Mouse (Mus musculus): ENCODE measurements around the gene Eras. TPM values are rescaled to one million over a fixed set of nuclear protein-coding genes. Genes with fewer than 3 reads are reported as not detected.
"Not testable (repeated sequence)": the region's sequence is repeated elsewhere in the genome, so short reads cannot be mapped to it uniquely, and the experiment has no call there.

Eras gene
- total RNA-seq, 1 experiment, result 60.8 TPM

- Histone ChIP-seq H3K36me3 (ENCODE audit: control insufficient read depth, insufficient read depth, low read length, poor library complexity, severe bottlenecking) (peaks cover 23% of the 10 kb centered on the region), H3K9me3 (ENCODE audit: control insufficient read depth, insufficient read depth, low read depth, low read length) (no peaks in the 10 kb centered on the region), H3K27ac (ENCODE audit: insufficient read depth, low read depth, low read length, poor library complexity, severe bottlenecking) (peak overlapping the region; percentile 53; the same call in 1 of the 2 replicates), H3K4me1 (ENCODE audit: control insufficient read depth in 2 of 2, insufficient read depth in 2 of 2, low read length in 2 of 2, poor library complexity in 1 of 2) (peaks cover 0 to 13% of the 10 kb centered on the region in 2 experiments; a peak in 3 of 4 replicates), H3K9ac (ENCODE audit: insufficient read depth, low read depth, low read length, poor library complexity, severe bottlenecking) (peak overlapping the region; percentile 42; the same call in 1 of the 2 replicates), H3K4me3 (ENCODE audit: insufficient read depth in 1 of 2, low read depth in 1 of 2, low read length in 2 of 2, poor library complexity in 1 of 2, severe bottlenecking in 1 of 2) (peak overlapping the region; percentile 67 to 84; a peak in 3 of 4 replicates)
- TF ChIP-seq HCFC1 (IDR thresholded peaks at IDR 0.05; ENCODE audit: borderline replicate concordance, insufficient read depth, low read length) (no peak), MAFK (IDR thresholded peaks at IDR 0.05; ENCODE audit: insufficient read depth, low read depth, low read length) (no peak), ZC3H11A (IDR thresholded peaks at IDR 0.05; ENCODE audit: borderline replicate concordance, low read depth, low read length) (no peak), CHD2 (IDR thresholded peaks at IDR 0.05; ENCODE audit: low read depth, low read length) (no peak), ZNF384 (IDR thresholded peaks at IDR 0.05; ENCODE audit: low read depth, low read length) (no peak)
- no peak for DNase-seq (ENCODE audit: low read depth, low spot score)
- in situ Hi-C loops (cut with MboI; ENCODE audit: low sequenced_read_pairs in 2 of 2, unreplicated experiment in 2 of 2), result loop anchor here in 1 of 2 experiments (10.0 kb wide), 1 partner anchor 89 kb away; the partner anchor contains the start of gene Glod5
Measured at GRCm38 (mm10) chrX:7926266-7926665, 2.1 kb downstream of the Eras start.

GRCm38 (mm10) chrX:7922032-7922431 is 6.4 kb downstream of the Eras start:
- H3K27ac ChIP-seq (ENCODE audit: insufficient read depth, low read depth, low read length, poor library complexity, severe bottlenecking), result no peak overlapping the region
- in situ Hi-C loops (cut with MboI; ENCODE audit: low sequenced_read_pairs in 2 of 2, unreplicated experiment in 2 of 2), result loop anchor here (5.0 to 10.0 kb wide), 2 partner anchors 90 to 93 kb away; partner anchors contain the start of gene Glod5 (in 1 of the 2)
- H3K36me3 ChIP-seq (ENCODE audit: control insufficient read depth, insufficient read depth, low read length, poor library complexity, severe bottlenecking), result peaks cover 10% of the 10 kb centered on the region
- peak overlapping the region; percentile 79; the same call in 1 of the 2 replicates for H3K9ac ChIP-seq (ENCODE audit: insufficient read depth, low read depth, low read length, poor library complexity, severe bottlenecking)
- H3K4me1 ChIP-seq (ENCODE audit: control insufficient read depth in 2 of 2, insufficient read depth in 2 of 2, low read length in 2 of 2, poor library complexity in 1 of 2), result peaks cover 7 to 12% of the 10 kb centered on the region in 2 experiments; a peak in 3 of 4 replicates
- TF ChIP-seq CHD2 (IDR thresholded peaks at IDR 0.05; ENCODE audit: low read depth, low read length) (no peak), ZC3H11A (IDR thresholded peaks at IDR 0.05; ENCODE audit: borderline replicate concordance, low read depth, low read length) (no peak), ZNF384 (IDR thresholded peaks at IDR 0.05; ENCODE audit: low read depth, low read length) (no peak), HCFC1 (IDR thresholded peaks at IDR 0.05; ENCODE audit: borderline replicate concordance, insufficient read depth, low read length) (no peak), MAFK (IDR thresholded peaks at IDR 0.05; ENCODE audit: insufficient read depth, low read depth, low read length) (no peak)
- no peak for DNase-seq (ENCODE audit: low read depth, low spot score)
- peak overlapping the region; percentile 64 to 70 for H3K4me3 ChIP-seq (ENCODE audit: insufficient read depth in 1 of 2, low read depth in 1 of 2, low read length in 2 of 2, poor library complexity in 1 of 2, severe bottlenecking in 1 of 2)
- H3K9me3 ChIP-seq (ENCODE audit: control insufficient read depth, insufficient read depth, low read depth, low read length), result no peaks in the 10 kb centered on the region

- no peak for DNase-seq (ENCODE audit: low read depth, low spot score)
- peak within 1 kb of the TSS; percentile 52 for H3K9ac ChIP-seq (ENCODE audit: insufficient read depth, low read depth, low read length, poor library complexity, severe bottlenecking)
Measured at GRCm38 (mm10) chrX:7919601-7920383, 8.6 kb downstream of the Eras start, which contains the start of gene Pcsk1n. Pcsk1n (plus strand) TSS chrX:7919822.

GRCm38 (mm10) chrX:7917960-7918359 is 10.4 kb downstream of the Eras start:
- in situ Hi-C loops (cut with MboI; ENCODE audit: low sequenced_read_pairs in 2 of 2, unreplicated experiment in 2 of 2), result not testable (repeated sequence)

More at GRCm38 (mm10) chrX:7919601-7920383, 8.6 kb downstream of the Eras start, which contains the start of gene Pcsk1n:
- peaks cover 8% of the 10 kb centered on the region for H3K36me3 ChIP-seq (ENCODE audit: control insufficient read depth, insufficient read depth, low read length, poor library complexity, severe bottlenecking)
- no peak for TF ChIP-seq ZNF384 (IDR thresholded peaks at IDR 0.05; ENCODE audit: low read depth, low read length)
- no peak for TF ChIP-seq HCFC1 (IDR thresholded peaks at IDR 0.05; ENCODE audit: borderline replicate concordance, insufficient read depth, low read length)
- no peak for TF ChIP-seq MAFK (IDR thresholded peaks at IDR 0.05; ENCODE audit: insufficient read depth, low read depth, low read length)
- no peak for TF ChIP-seq CHD2 (IDR thresholded peaks at IDR 0.05; ENCODE audit: low read depth, low read length)
- TF ChIP-seq ZC3H11A (IDR thresholded peaks at IDR 0.05; ENCODE audit: borderline replicate concordance, low read depth, low read length), result no peak
- peak within 1 kb of the TSS in 1 of 2 experiments; percentile 65; a peak in 2 of 4 replicates for H3K4me3 ChIP-seq (ENCODE audit: insufficient read depth in 1 of 2, low read depth in 1 of 2, low read length in 2 of 2, poor library complexity in 1 of 2, severe bottlenecking in 1 of 2)
- no peak within 1 kb of the TSS; the same call in 1 of the 2 replicates for H3K27ac ChIP-seq (ENCODE audit: insufficient read depth, low read depth, low read length, poor library complexity, severe bottlenecking)
- in situ Hi-C loops (cut with MboI; ENCODE audit: low sequenced_read_pairs in 2 of 2, unreplicated experiment in 2 of 2), result loop anchor here (5.0 to 10.0 kb wide), 2 partner anchors 93 to 95 kb away; partner anchors contain the start of gene Glod5 (in 1 of the 2)
- peaks cover 7 to 8% of the 10 kb centered on the region in 2 experiments; a peak in 3 of 4 replicates for H3K4me1 ChIP-seq (ENCODE audit: control insufficient read depth in 2 of 2, insufficient read depth in 2 of 2, low read length in 2 of 2, poor library complexity in 1 of 2)
- H3K9me3 ChIP-seq (ENCODE audit: control insufficient read depth, insufficient read depth, low read depth, low read length), result no peaks in the 10 kb centered on the region

GRCm38 (mm10) chrX:7915669-7916068 is 12.7 kb downstream of the Eras start:
- in situ Hi-C loops (cut with MboI; ENCODE audit: low sequenced_read_pairs in 2 of 2, unreplicated experiment in 2 of 2); H3K9me3 ChIP-seq (ENCODE audit: control insufficient read depth, insufficient read depth, low read depth, low read length); DNase-seq (ENCODE audit: low read depth, low spot score): not testable (repeated sequence)

More at GRCm38 (mm10) chrX:7917960-7918359, 10.4 kb downstream of the Eras start:
- H3K9me3 ChIP-seq (ENCODE audit: control insufficient read depth, insufficient read depth, low read depth, low read length); H3K36me3 ChIP-seq (ENCODE audit: control insufficient read depth, insufficient read depth, low read length, poor library complexity, severe bottlenecking); H3K4me3 ChIP-seq (ENCODE audit: insufficient read depth in 1 of 2, low read depth in 1 of 2, low read length in 2 of 2, poor library complexity in 1 of 2, severe bottlenecking in 1 of 2); H3K27ac ChIP-seq (ENCODE audit: insufficient read depth, low read depth, low read length, poor library complexity, severe bottlenecking); H3K9ac ChIP-seq (ENCODE audit: insufficient read depth, low read depth, low read length, poor library complexity, severe bottlenecking); H3K4me1 ChIP-seq (ENCODE audit: control insufficient read depth in 2 of 2, insufficient read depth in 2 of 2, low read length in 2 of 2, poor library complexity in 1 of 2); DNase-seq (ENCODE audit: low read depth, low spot score): not testable (repeated sequence)

More at GRCm38 (mm10) chrX:7915669-7916068, 12.7 kb downstream of the Eras start:
- not testable (repeated sequence) for H3K4me3 ChIP-seq (ENCODE audit: insufficient read depth in 1 of 2, low read depth in 1 of 2, low read length in 2 of 2, poor library complexity in 1 of 2, severe bottlenecking in 1 of 2); H3K36me3 ChIP-seq (ENCODE audit: control insufficient read depth, insufficient read depth, low read length, poor library complexity, severe bottlenecking); H3K4me1 ChIP-seq (ENCODE audit: control insufficient read depth in 2 of 2, insufficient read depth in 2 of 2, low read length in 2 of 2, poor library complexity in 1 of 2); H3K9ac ChIP-seq (ENCODE audit: insufficient read depth, low read depth, low read length, poor library complexity, severe bottlenecking); H3K27ac ChIP-seq (ENCODE audit: insufficient read depth, low read depth, low read length, poor library complexity, severe bottlenecking)
